Mouse (Mus musculus): Measurements from ENCODE around the gene Bcl11a.

- TF ChIP-seq POLR2AphosphoS2 (IDR thresholded peaks at IDR 0.05; ENCODE audit: low read length) (no peak), ZC3H11A (IDR thresholded peaks at IDR 0.05; ENCODE audit: low read depth, low read length) (no peak), TBP (IDR thresholded peaks at IDR 0.05; ENCODE audit: low read depth, low read length) (peak; percentile 44; the same call in 1 of the 2 replicates), JUND (IDR thresholded peaks at IDR 0.05; ENCODE audit: low read depth, low read length) (no peak), ZKSCAN1 (IDR thresholded peaks at IDR 0.05; ENCODE audit: low read depth, low read length) (no peak), USF1 (IDR thresholded peaks at IDR 0.05; ENCODE audit: low read depth, low read length) (no peak), TCF12 (IDR thresholded peaks at IDR 0.05; ENCODE audit: low read depth, low read length) (no peak), CTCF (IDR thresholded peaks at IDR 0.05 in 2 of 3, conservative IDR thresholded peaks at IDR 0.05 in 1 of 3; ENCODE audit: control insufficient read depth in 1 of 3, insufficient read depth in 1 of 3, low read depth in 2 of 3, low read length in 3 of 3, poor library complexity in 1 of 3, severe bottlenecking in 1 of 3) (peak in 2 of 3 experiments; percentile 6 to 41; a peak in 2 of 6 replicates), POLR2A (IDR thresholded peaks at IDR 0.05; ENCODE audit: control insufficient read depth in 1 of 2, insufficient read depth in 1 of 2, low read depth in 1 of 2, low read length in 2 of 2, poor library complexity in 1 of 2) (0 out of 4 replicates have a peak, but pooled peaks of 1 of the 2 experiments have one; percentile 38), HCFC1 (IDR thresholded peaks at IDR 0.05; ENCODE audit: low read depth, low read length) (0 out of 2 replicates have a peak, but pooled peaks have one; percentile 4), E2F4 (IDR thresholded peaks at IDR 0.05; ENCODE audit: borderline replicate concordance, low read depth, low read length) (peak; percentile 58; the same call in 1 of the 2 replicates), GATA1 (IDR thresholded peaks at IDR 0.05; ENCODE audit: low read depth, low read length) (no peak), SIN3A (IDR thresholded peaks at IDR 0.05; ENCODE audit: low read length) (peak; percentile 90)
These were observed 1.7 kb upstream of the Bcl11a start for GRCm38 (mm10) chr11:24076127-24076650.

All from MEL (cell line).